ENCODE assay signal across 8 mouse cellular contexts in the genomic region with DNA sequence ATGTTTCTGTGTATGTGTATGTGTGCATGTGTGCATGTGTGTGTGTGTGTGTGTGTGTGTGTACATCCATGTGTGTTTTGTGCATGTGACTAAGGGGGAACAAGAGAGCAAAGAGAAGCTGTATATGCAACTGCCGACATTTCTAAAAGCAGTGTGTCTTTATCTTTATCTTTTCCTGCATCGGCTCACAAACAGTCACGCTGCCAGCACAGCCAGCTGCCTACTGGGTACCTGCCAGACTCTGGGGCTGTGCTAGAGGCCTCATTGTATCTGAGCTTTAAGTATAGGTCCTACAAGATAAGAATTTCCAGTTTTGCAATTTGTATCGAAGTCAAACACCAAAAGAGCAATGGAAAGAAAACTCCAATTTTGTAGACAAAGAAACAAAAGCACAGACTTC. TPM values are rescaled to one million over a fixed set of nuclear protein-coding genes. Genes with fewer than 3 reads are reported as not detected.
DNase-seq lines count a peak whose midpoint lies in the region; ATAC-seq and TF ChIP-seq lines count a peak whose summit lies in the region.

No protein-coding gene starts in this region.

- H3K4me1 ChIP-seq in MEL (ENCODE audit: control insufficient read depth in 1 of 2, insufficient read depth in 2 of 2, low read length in 2 of 2): peaks cover 12 to 13% of the 10 kb centered on the region in 2 experiments
- peaks cover 21% of the 10 kb centered on the region for H3K4me1 ChIP-seq in forebrain, embryonic 16.5 days (replicated peaks; ENCODE audit: control insufficient read depth, insufficient read depth, low read length)

- TF ChIP-seq EP300 in MEL (IDR thresholded peaks at IDR 0.05; ENCODE audit: low read depth in 1 of 2, low read length in 2 of 2): peak; percentile 46 to 74; a peak in 3 of 4 replicates

- peak; percentile 65; the same call in 1 of the 2 replicates for ATAC-seq in forebrain, embryonic 16.5 days

- no peak overlapping the region for H3K4me2 ChIP-seq in forebrain, embryonic 16.5 days (ENCODE audit: low read length)

- no peak for TF ChIP-seq RAD21 in MEL (IDR thresholded peaks at IDR 0.05; ENCODE audit: low read depth, low read length)

- TF ChIP-seq POLR2A in MEL (IDR thresholded peaks at IDR 0.05; ENCODE audit: control insufficient read depth in 1 of 2, insufficient read depth in 1 of 2, low read depth in 1 of 2, low read length in 2 of 2, poor library complexity in 1 of 2): no peak

- peaks cover 0 to 18% of the 10 kb centered on the region in 2 experiments; a peak in 3 of 4 replicates for H3K36me3 ChIP-seq in MEL (ENCODE audit: control insufficient read depth in 1 of 2, insufficient read depth in 2 of 2, low read length in 2 of 2)
- peaks cover 1% of the 10 kb centered on the region for H3K36me3 ChIP-seq in forebrain, embryonic 16.5 days (ENCODE audit: control insufficient read depth, insufficient read depth)

- H3K9me3 ChIP-seq in MEL (replicated peaks; ENCODE audit: insufficient read depth, low read length): no peaks in the 10 kb centered on the region
- H3K9me3 ChIP-seq in forebrain, embryonic 16.5 days (ENCODE audit: control insufficient read depth, low read length): peaks cover 3% of the 10 kb centered on the region; the same call in 1 of the 2 replicates

- no peak overlapping the region for H3K4me3 ChIP-seq in MEL (ENCODE audit: control insufficient read depth in 1 of 2, insufficient read depth in 1 of 2, low read depth in 2 of 2, low read length in 2 of 2)
- H3K4me3 ChIP-seq in forebrain, embryonic 16.5 days (replicated peaks; ENCODE audit: low read length): no peak overlapping the region

- intact Hi-C loops in gastrocnemius, postnatal 14 days (cut with DNase I; ENCODE audit: low total_unique reads): no loop called here

- no peaks in the 10 kb centered on the region for H3K27me3 ChIP-seq in MEL (ENCODE audit: control insufficient read depth in 1 of 2, insufficient read depth in 2 of 2, low read length in 2 of 2)
- no peaks in the 10 kb centered on the region for H3K27me3 ChIP-seq in forebrain, embryonic 16.5 days (replicated peaks; ENCODE audit: control insufficient read depth, insufficient read depth, low read length)

- no peaks in the 10 kb centered on the region for H3K79me2 ChIP-seq in MEL (ENCODE audit: control insufficient read depth, insufficient read depth, low read length, poor library complexity)

- DNase-seq in gastrocnemius, postnatal 25 days: peak; percentile 12
- DNase-seq in gastrocnemius, postnatal 14 days: no peak
- DNase-seq in MEL (ENCODE audit: low read depth, low spot score): peak; percentile 73
- DNase-seq in lung, postnatal 10 days: peak; percentile 41
- DNase-seq in thymus, postnatal 36 days: peak; percentile 66 to 81
- DNase-seq in embryo, embryonic 10.5 days (ENCODE audit: low spot score): no peak
- DNase-seq in kidney, postnatal 10 days: no peak

- H3K27ac ChIP-seq in MEL (ENCODE audit: control insufficient read depth, low read depth, low read length): peak overlapping the region; percentile 67
- H3K27ac ChIP-seq in forebrain, embryonic 16.5 days (ENCODE audit: low read length): peak overlapping the region; percentile 44

- H3K9ac ChIP-seq in MEL (ENCODE audit: control insufficient read depth, low read depth, low read length, poor library complexity, severe bottlenecking): no peak overlapping the region
- H3K9ac ChIP-seq in forebrain, embryonic 16.5 days (replicated peaks; ENCODE audit: low read depth, low read length): 0 out of 2 replicates have a peak overlapping the region, but pooled peaks have one; percentile 25

- 39% methylated on average over 4 of the region's 4 CpGs for WGBS in forebrain, embryonic 16.5 days

- TF ChIP-seq CTCF in MEL (IDR thresholded peaks at IDR 0.05 in 2 of 3, conservative IDR thresholded peaks at IDR 0.05 in 1 of 3; ENCODE audit: control insufficient read depth in 1 of 3, insufficient read depth in 1 of 3, low read depth in 2 of 3, low read length in 3 of 3, poor library complexity in 1 of 3, severe bottlenecking in 1 of 3): no peak

TF ChIP-seq in MEL, 35 proteins besides CTCF, POLR2A, EP300 and RAD21:
- TF ChIP-seq E2F4 (IDR thresholded peaks at IDR 0.05; ENCODE audit: borderline replicate concordance, low read depth, low read length) (no peak), POLR2AphosphoS5 (IDR thresholded peaks at IDR 0.05; ENCODE audit: borderline replicate concordance, low read depth, low read length) (no peak), USF1 (IDR thresholded peaks at IDR 0.05; ENCODE audit: low read depth, low read length) (peak; percentile 66), ZKSCAN1 (IDR thresholded peaks at IDR 0.05; ENCODE audit: low read depth, low read length) (no peak), SIN3A (IDR thresholded peaks at IDR 0.05; ENCODE audit: low read length) (peak; percentile 77), MYB (IDR thresholded peaks at IDR 0.05; ENCODE audit: low read depth, low read length) (no peak), TCF12 (IDR thresholded peaks at IDR 0.05; ENCODE audit: low read depth, low read length) (peak; percentile 84), MXI1 (IDR thresholded peaks at IDR 0.05; ENCODE audit: low read depth, low read length) (peak; percentile 70; the same call in 1 of the 2 replicates), GATA1 (IDR thresholded peaks at IDR 0.05; ENCODE audit: low read depth, low read length) (peak; percentile 86), CHD2 (IDR thresholded peaks at IDR 0.05; ENCODE audit: low read length) (no peak), ETS1 (IDR thresholded peaks at IDR 0.05; ENCODE audit: low read depth, low read length) (peak; percentile 93), ZNF384 (IDR thresholded peaks at IDR 0.05; ENCODE audit: low read depth, low read length) (no peak), HCFC1 (IDR thresholded peaks at IDR 0.05; ENCODE audit: low read depth, low read length) (no peak; the same call in 1 of the 2 replicates), SMC3 (IDR thresholded peaks at IDR 0.05; ENCODE audit: low read depth, low read length) (no peak), MAX (IDR thresholded peaks at IDR 0.05; ENCODE audit: low read length) (peak; percentile 48; the same call in 1 of the 2 replicates), NELFE (IDR thresholded peaks at IDR 0.05; ENCODE audit: low read depth, low read length) (no peak), JUND (IDR thresholded peaks at IDR 0.05; ENCODE audit: low read depth, low read length) (no peak), RCOR1 (IDR thresholded peaks at IDR 0.05; ENCODE audit: low read depth, low read length) (peak; percentile 60; the same call in 1 of the 2 replicates)

RNA-seq across cellular contexts. Expression of a gene that starts 17.1 kb away (rescaled TPM):
- 10 to 100 TPM; 61.8 to 69.2 TPM for total RNA-seq in gastrocnemius, postnatal 25 days (2021)
- total RNA-seq in gastrocnemius, postnatal 14 days (2021): 10 to 100 TPM; 71.7 to 79.2 TPM
- 14.7 and 16.5 TPM in 2 replicates for total RNA-seq in MEL (2012; rRNA removed)
- 10 to 100 TPM in 1 of 2 experiments, not detected in 1; 13.6 TPM for polyA plus RNA-seq in MEL (2012; ENCODE audit: insufficient read depth in 1 of 2, insufficient read length in 2 of 2, low read depth in 1 of 2, low replicate concordance in 2 of 2, missing spikeins in 1 of 2)
- 25.1 and 27.0 TPM in 2 replicates for polyA plus RNA-seq in forebrain, embryonic 16.5 days (2015; fragmentation: Nextera tagmentation; extraction: Ambion mirVana)

RNA-seq across cellular contexts. Expression of a gene that starts 54.5 kb away (rescaled TPM):
- 1 to 10 TPM; 9.1 to 9.7 TPM for total RNA-seq in gastrocnemius, postnatal 25 days (2021)
- total RNA-seq in gastrocnemius, postnatal 14 days (2021): 1 to 10 TPM; 8.9 to 9.9 TPM
- total RNA-seq in MEL (2012; rRNA removed): 60.4 and 67.5 TPM in 2 replicates
- 100 to 1,000 TPM in 1 of 2 experiments, not detected in 1; 106 TPM for polyA plus RNA-seq in MEL (2012; ENCODE audit: insufficient read depth in 1 of 2, insufficient read length in 2 of 2, low read depth in 1 of 2, low replicate concordance in 2 of 2, missing spikeins in 1 of 2)
- 63.4 and 65.6 TPM in 2 replicates for polyA plus RNA-seq in forebrain, embryonic 16.5 days (2015; fragmentation: Nextera tagmentation; extraction: Ambion mirVana)

Comparison
In these comparisons a context has a peak if more than half of its experiments do, and no peak if none do; other contexts are left out.
1. DNase-seq: peak in gastrocnemius, postnatal 25 days (single experiment), MEL (single experiment), lung, postnatal 10 days (single experiment) and thymus, postnatal 36 days (2 of 2); none in gastrocnemius, postnatal 14 days (single experiment), embryo, embryonic 10.5 days (single experiment) and kidney, postnatal 10 days (single experiment).